Mouse (Mus musculus): Measurements from ENCODE around the gene Samd4.

Gene Samd4

DNA sequence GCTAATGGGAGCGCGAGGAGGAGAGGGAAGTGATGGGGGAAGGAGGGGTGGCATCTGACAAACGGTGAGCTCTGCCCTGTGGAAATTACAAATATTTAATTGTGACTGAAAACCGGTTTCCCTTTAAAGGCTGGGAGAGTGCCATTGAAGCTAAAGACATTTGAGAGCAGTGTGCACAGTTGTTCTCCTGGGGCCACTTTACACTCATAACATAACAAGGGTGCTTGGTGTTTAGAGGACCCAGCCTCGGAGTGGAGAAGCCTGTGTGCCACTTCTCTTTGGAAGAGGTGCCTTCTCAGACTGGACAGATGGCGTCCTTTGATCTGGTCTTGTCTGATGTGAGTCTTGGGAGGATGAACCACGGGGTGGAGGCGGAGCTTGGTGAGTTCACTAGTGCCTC lies 26.2 kb downstream of the Samd4 start:
- DNase-seq (ENCODE audit: low spot score in 2 of 2): no peak

DNA sequence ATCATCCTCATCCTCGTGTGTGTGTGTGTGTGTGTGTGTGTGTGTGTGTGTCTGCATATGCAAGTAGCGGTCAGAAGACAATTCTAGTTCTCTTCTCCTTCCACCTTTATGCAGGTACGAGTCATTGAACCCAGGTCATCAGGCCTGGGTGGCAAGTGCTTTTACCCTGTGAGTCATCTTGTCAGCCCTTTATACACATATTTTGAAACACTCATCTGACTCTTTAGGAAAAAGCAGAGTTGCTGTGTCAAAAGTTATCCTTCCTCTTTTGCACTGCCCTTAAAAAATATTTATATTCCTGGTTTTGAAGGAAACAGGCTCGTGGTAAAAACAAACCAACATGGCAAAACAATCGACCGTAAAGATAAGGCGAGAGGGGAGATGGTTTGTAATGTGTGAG lies 29.8 kb downstream of the Samd4 start:
- DNase-seq (ENCODE audit: low spot score in 2 of 2): no peak

DNA sequence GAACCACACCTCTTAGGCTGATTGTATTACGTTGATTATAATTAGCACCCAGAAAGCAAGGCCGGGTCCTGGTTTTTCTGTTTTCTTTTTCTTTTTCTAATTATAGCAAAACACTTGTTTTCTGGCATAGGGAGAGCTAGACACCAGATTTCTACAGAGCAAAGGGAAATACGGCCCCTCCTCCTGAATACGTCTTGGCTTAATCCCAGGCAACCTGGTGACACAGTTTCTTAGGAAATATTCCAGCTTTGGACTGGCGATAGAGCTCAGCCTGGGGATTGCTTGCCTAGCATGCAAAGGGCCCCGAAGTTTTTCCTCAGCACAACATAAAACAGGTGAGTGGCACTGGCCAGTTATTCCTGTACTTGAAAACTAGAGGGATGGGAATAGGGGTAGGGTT lies 31.7 kb downstream of the Samd4 start:
- no peak for DNase-seq (ENCODE audit: low spot score in 2 of 2)

DNA sequence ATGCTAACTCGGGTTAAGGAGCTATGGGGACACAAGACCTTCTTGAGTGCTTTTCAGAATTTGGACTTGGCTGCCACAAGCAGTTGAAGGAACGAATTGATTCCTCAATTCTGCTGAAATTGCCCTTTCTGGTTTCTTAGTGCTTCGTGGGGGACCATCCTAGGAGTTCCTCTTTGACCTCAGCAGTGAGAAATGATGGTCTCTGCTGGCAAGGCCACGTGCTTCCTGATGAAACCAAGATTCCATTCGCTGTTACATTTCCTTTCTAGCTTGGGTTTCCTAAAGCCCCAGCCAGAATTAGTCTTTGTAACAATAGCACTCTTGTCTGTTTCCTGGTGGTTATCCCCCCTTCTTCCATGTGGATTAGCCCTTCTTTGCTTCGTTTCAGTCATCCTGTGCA lies 32.9 kb downstream of the Samd4 start:
- no peak for DNase-seq (ENCODE audit: low spot score in 2 of 2)

DNA sequence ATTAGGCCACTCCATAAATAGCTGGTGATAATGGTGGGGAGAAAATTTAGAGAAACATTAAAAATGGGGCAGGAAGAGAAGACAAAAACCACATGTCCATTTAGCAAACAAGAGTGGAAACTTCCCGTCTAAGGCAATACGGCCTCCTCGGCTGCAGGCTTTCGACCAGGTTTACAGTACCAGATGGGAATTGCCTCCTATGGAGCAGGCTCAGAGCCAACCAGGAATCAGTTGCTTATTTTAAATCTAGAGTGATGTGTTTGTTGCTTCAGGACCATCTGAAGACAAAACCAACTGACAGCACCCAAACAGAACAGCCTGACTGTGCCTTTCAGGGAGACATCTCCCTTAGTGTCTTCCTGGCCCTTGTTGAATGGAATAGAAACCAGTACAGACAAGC lies 33.9 kb downstream of the Samd4 start:
- DNase-seq (ENCODE audit: low spot score in 2 of 2): no peak

DNA sequence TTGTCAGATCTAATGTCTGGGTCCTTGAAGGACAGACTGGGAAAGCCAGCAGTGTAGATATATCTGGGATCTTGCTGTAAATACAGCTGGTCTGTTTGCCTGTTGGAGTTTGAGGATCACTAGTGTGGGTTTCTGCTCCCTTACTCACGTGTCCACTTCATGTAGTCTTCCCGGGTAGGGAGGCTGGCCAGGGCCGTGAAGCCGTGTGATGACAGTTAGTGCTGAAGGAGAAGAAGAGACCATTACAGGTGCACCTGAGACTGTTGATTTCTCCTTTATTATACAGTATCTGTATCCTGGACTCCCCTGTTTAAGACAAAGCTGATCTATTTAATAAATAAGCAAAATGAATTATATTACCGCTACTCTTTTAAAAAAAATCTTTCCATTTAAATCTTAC lies 34.5 kb downstream of the Samd4 start:
- DNase-seq (ENCODE audit: low spot score in 2 of 2): no peak

DNA sequence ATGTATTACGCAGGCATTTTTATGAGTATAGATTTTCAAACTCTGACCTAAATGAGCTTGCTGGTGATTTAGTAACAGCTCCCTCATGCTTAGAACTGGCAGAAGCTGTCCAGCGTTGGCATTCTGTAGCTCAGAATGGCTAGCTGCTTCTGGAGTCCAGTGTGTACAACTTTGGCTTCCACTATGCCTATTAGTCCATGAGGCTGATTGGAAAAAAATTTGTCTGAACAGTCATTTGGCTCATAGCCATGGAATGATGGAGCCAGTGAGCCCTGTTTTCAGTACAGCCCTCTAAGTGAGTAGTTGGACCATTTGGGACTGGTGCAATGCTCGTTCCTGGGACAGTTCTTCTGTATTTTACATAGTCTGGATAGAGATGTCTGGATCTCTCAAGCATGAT lies 34.9 kb downstream of the Samd4 start:
- no peak for DNase-seq (ENCODE audit: low spot score in 2 of 2)

DNA sequence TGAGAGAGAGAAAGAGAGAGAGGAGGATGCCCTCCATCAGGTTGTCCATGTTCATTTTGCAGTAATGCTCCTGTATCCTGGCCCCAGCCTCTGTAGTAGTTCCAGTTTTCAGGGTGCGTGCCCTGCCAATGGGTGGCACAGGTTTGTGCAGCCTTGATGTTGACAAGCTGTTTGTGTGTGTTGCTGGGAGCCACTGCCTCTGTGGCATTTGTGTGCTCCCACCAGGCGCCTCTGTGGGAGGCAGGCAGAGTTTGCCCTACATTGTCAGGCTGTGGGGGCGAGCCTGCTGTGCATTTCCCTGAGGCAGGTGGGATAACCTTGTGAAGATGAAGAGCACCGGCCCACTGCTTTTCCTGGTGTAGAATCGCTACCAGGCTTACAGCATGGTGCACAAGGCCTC lies 37.8 kb downstream of the Samd4 start:
- DNase-seq (ENCODE audit: low spot score in 2 of 2): no peak

DNA sequence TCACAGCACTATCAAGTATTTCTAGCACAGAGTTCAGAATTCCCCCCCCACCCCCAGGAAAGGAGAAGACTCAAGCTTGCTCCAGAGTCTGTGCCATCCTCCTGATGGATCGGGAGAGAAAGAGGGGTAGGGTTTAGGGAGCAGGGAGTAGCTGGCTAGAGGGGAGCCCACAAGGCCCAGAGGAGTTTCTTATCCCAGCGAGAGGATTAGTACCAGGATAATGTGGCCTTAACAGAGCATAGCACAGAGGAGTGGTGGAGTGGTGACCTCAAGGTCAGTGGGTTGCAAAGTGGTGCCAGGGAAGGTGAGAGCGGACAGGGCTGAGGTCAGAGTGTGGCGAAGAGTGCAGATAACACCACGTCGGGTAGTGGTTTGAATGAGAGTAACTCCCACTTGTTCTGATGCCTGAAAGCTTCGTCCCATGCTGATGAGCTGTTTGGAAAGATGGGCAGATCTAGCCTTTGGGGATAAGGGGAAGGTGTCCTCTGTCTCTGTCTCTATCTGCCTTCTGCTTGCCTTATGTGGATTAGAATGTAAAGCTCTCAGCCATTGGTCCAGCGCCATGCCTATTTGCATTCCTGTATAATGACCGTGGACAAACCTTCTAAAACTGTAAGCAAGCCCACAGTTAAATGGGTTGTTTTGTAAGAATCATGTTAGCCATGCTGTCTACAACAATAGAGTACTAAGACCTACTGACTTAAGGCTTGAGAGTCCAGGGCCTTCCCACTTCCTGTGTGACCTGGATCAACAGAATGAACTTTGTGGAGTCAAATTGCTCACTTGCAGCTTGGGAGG lies 38.7 kb downstream of the Samd4 start:
- no peak for DNase-seq (ENCODE audit: low spot score in 2 of 2)

DNA sequence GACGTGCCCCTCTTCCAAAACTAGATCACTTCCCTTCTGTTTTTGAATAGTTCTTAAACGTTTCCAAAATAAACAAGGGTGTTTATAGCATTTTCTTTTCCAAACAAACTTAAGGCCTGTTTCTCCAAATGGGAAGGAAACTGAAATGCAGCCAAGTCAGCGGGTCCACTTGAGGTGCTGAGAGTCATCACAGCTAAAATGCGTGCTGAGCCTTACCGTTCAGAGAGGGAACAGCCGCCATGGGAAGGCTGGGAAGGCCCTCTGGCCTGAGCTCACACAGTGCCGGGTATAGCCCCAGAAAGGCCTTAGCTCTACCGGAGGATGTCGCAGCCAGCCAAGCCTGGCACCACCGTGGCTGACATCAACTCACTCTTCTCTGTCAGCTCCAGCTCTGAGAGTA lies 41.3 kb downstream of the Samd4 start:
- no peak for DNase-seq (ENCODE audit: low spot score in 2 of 2)

DNA sequence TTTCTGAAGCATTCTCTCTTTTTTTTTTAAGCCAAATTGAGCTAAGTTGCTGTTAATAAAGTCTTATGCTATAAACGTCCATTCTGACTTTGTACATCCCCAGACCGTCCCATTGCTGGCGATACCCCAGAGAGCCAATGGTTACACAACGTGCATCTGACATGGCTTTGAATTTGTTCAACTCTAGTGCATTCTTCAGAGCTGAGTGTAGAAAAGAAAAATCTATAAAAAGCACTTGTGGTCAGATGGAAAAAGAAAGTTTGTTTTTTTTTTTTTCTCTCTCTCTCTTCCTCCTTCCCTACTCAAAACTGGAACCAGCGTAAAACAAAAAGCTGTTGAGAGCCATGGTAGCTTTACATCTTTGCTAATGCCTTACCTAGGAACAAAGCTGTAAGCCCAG lies 41.8 kb downstream of the Samd4 start:
- DNase-seq (ENCODE audit: low spot score in 2 of 2): no peak

DNA sequence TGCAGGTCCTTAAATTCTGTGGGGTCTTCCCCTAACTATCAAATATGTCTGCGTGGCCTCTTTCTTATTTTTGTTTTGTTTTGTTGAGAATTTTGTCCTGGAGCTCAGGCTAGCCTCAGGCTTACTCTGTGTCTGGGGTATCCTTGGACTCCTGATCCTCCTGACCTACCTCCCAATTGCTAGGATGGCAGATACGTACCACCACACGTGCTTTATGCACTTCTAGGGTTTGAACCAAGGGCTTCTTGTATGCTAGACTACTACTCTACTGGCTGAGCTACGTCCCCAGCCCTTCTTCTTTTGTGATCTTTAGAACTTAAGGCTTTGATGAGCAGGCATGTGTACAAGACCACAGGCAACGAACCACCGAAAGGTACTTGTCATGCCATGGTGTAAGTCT lies 45.9 kb downstream of the Samd4 start:
- no peak for DNase-seq (ENCODE audit: low spot score in 2 of 2)

DNA sequence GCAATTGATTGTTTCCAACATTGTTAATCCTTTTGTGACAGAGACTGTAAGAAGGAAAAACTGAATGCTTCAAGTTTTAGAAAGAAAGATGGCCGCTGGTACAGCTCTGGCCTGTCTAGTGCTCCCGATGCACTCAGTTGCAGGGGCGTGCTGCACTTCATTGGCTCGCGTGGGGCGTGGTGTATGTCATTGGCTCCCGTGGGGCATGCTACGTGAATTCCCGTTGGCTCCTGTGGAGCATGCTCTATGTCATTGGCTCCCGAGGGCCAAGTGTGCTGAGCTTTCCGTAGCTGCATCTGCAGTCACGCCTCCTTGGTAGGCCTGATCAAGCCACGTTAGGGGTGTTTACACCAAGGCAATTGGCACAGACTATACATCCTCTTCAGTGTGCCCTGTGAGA lies 49.5 kb downstream of the Samd4 start:
- DNase-seq (ENCODE audit: low spot score in 2 of 2): no peak

DNA sequence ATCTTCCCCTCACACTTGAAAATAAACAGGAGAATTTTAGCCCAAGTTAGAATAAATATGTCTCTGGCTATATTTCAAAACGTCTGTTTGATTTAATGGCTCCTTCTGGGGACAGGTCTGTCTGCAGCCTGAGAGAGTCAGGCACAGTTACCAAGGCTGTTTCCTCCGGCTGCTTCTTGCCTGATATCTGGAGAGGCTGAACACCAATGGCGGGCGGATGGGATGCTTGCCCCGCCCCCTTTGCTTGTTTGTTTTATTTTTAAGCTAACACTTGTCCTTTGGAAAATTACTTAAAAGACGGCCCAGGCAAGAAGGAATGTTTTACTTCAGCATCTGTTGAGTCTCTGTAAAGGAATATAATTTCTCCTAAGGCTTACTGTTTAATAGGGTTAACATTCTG lies 50.1 kb downstream of the Samd4 start:
- no peak for DNase-seq (ENCODE audit: low spot score in 2 of 2)

DNA sequence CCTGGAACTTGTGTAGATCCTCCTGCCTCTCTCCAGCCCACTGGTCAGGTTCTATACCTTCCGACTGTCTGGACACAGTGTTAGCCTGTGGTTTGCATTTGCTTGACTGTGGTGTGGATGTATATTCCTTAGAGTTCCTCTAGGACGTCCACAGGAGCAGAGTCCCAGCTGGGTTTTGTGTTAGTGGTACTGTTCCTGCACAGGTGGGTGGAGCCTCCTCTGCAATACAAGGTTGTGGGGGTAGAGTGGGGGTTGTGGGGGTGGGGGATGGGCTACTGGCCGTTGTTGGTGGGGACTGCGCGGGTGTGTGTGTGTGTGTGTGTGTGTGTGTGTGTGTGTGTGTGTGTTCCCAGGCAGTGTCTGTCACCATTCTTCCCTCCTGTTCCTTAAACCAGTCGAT lies 58.4 kb downstream of the Samd4 start:
- no peak for DNase-seq (ENCODE audit: low spot score in 2 of 2)

DNA sequence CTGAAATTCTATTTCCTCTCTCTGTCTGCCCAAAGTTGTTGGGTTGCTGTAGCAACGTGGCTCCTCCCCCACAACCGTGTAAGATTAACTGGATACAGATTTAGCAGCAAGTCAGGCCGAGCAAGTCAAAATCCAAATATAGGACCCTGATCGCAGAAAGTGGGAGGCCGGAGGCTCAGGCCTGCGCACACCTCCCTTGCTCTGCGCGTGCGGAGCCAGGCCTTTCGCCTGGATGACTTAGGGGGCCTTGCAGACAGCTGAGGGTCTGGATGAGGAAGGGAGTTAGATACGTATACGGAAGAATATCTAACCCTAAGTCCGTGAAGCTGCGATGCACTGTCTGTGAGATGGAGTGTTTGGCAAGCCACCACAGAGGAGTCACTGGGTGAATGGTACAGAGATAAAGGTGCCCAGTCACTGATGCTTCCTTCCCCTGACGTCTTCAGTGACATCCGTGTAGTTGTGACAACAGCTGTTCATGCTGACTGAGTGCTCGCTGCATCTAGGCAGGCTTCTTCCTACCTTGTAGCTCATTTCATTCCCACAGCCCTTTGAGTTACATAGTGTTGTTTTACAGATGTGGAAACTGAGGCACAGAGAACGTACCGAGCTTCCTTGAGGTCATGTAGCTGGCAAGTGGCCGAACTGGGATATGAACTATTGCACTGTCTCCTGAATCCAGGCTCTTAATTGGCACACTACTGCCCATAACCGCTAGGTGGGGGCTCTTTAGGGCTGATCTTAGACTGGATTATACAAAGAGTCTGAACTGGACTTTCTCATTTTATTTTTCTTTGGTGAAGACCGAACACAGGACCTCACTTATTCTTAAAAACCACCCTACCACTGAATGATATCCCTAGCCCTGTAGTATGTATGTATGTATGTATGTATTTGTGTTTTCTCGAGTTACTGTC lies 59.5 kb downstream of the Samd4 start:
- DNase-seq (ENCODE audit: low spot score in 2 of 2): peak; percentile 57 to 74

DNA sequence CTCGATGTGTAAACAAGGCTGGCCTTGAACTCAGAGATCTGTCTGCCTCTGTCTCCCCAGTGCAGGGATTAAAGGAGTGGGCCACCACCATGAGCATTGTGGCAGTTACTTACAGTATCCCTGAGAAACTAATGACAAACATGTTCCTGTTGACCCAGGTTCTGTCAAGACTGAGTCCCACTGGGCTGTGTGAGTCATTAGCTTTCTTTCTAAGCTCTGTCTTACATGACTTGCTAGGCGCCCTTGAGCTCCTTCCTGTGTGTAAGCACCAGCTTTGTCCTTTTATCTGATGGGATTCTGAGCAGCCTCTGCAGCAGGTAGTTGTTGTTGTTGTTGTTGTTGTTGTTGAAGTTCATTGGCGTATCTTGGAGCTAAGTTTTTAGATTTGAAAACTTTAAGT lies 61.8 kb downstream of the Samd4 start:
- no peak for DNase-seq (ENCODE audit: low spot score in 2 of 2)

DNA sequence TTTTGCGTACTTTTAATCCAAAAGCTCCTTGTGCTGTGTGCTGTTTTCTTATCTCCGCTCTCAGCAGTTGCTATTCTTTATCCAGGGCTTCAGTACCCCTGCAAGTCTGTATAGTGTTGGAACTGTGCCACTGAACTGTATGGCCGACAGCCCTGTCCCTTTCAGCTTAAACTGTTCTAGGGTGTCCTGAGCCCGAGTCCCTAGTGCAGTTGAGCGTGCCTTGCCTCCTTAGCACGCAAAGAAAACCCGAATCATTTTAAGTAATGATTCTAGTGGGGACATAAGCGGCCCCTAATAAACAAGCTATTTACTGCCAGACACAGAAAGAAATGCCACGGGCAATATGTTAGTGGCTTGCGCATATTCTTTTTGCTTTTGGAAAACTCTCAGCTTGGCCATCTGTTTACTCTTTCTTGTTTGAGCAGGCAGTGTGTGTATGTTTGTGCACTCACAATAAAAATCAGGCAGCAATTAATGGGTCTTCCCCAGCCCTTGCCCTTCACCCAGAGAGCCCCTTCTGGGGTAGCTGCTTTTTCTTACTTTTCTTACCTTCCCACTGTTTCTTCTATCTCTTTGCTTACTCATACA lies 63.3 kb downstream of the Samd4 start:
- DNase-seq (ENCODE audit: low spot score in 2 of 2): no peak

DNA sequence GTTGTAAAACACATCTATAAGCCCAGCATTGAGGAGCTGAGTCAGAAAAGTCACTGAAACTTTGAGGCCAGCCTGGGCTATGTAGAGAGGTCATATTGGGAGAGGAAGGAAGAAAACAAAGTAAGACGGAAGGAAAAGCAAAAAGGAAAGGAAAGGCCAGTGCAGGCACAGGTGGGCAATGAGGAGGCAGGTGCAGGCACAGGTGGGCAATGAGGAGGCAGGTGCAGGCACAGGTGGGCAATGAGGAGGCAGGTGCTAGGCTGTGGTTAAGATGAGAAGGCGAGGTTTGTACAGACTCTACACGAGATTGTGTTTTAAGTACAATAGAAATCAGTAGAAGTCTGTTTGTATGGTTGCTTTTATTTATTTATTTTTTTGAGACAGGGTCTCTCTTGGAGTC lies 65.0 kb downstream of the Samd4 start:
- no peak for DNase-seq (ENCODE audit: low spot score in 2 of 2)

DNA sequence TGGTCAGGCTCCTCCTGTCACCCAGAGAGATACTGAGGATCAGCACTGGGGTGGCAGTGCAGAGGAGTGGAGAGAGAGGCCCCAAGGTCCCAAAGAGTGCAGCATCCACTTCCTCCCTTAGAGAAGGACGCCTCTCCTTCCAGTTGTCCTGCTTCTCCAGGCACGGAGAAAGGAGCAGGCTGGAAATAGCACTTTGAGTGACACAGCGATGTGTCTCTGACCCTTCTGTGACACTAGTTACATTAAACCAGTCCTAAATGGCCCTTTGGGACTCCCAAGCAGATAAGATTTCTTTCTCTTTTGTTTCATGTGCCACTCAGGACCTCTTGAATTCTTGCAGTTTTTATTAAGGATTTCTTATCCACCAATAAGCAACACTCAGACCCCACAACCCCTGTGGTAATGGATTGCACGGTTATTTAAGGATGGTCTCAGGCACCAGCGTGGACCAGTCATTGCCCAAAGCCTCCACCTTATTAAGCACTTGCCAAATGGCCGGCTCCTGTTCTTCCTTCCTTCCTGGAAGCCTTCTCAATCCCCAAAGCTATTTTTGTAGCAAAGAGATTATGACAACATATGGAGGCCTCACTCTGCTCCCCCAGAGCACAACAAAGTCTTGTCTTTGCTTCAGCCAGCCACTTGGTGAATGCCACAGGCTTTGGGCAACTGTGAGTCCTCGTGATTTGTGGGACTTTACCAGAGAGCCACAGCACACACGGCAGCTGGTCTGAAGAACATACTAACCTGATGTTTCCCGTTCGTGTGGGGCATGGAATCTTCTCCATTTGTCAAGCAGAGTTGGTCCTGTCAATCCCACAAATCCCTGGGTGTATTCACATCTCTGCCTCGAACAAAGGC lies 68.1 kb downstream of the Samd4 start:
- DNase-seq (ENCODE audit: low spot score in 2 of 2): no peak

DNA sequence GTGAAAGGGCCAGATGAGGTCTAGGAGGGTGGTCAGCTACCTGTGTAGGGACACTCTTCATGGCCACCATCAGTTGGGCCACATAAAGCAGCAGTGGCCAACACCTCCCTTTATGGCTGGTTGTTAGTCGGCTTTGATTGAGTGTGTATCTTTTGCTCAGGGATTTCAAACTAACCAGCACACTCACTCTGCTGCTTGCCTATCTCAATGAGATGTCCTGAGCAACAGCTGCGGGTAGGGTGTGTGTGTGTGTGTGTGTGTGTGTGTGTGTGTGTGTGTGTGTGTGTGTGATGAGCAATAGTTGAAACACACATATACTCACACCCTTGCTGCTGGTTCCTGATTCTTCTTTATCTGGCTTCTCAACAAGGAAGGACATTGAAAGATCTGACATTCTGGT lies 69.6 kb downstream of the Samd4 start:
- no peak for DNase-seq (ENCODE audit: low spot score in 2 of 2)

DNA sequence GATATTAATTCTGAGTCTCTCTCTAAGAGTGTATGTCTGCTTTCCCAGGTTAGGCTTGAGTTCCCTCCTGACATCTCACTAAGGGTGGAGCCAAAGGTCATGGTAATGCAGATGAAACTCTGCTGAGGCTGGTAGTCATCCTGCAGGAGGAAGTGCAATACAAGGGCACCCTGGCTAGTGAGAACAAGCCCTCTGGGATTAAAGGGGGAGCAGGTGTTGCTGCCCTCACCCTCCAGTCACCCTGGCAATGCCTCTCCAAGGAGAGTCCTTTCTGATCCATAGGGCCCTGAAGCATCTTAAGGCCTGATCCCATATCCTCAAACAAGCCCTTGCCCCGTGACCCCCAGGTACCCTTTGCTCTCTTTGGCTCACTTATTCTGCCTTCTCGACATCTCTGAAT lies 72.5 kb downstream of the Samd4 start:
- DNase-seq (ENCODE audit: low spot score in 2 of 2): no peak

Data from left cerebral cortex, adult 9 months (tissue).